Mouse (Mus musculus) liver, embryonic 14.5 days (tissue): ENCODE data around the gene Ccdc91.

Source experiments
- CTCF ChIP-seq: IDR thresholded peaks from 2 replicates; pipeline ENCODE4 v1.5.1; 2016; ENCODE audit warnings: antibody characterized with exemption, low read depth, control low read depth
- EP300 ChIP-seq: IDR thresholded peaks from 2 replicates; pipeline ENCODE4 v1.6.1; 2016; ENCODE audit warnings: antibody characterized with exemption, low read depth

GRCm38 (mm10) chr6:147517909-147518308 lies 42.3 kb downstream of the Ccdc91 start:
- TF ChIP-seq EP300 (no peak), CTCF (no peak)
